Mouse (Mus musculus): ENCODE measurements at regions not wholly inside any gene's neighbourhood (a gene's known extent, or its start where the extent isn't known, plus 50 kb on each side); places are given as distances from the start of the nearest gene placed in this dataset.
A peak's percentile ranks its signal among the peaks of the same experiment; 100 is the strongest.
"Not testable (repeated sequence)": the region's sequence is repeated elsewhere in the genome, so short reads cannot be mapped to it uniquely, and the experiment has no call there.

GRCm38 (mm10) chr3:98968811-98969210 is 75.8 kb upstream of the Hao2 start:
- no peak for DNase-seq (ENCODE audit: low read depth, low spot score)

- DNase-seq (ENCODE audit: low read depth, low spot score) = peak; percentile 29
Observed at GRCm38 (mm10) chr3:98975777-98976176, 82.7 kb upstream of the Hao2 start.

GRCm38 (mm10) chr3:98982787-98983186 is 89.7 kb upstream of the Hao2 start:
- DNase-seq (ENCODE audit: low read depth, low spot score) = no peak

GRCm38 (mm10) chr3:98987266-98987665 is 94.2 kb upstream of the Hao2 start:
- DNase-seq (ENCODE audit: low read depth, low spot score) = not testable (repeated sequence)

GRCm38 (mm10) chr3:98990801-98991200 is 97.8 kb upstream of the Hao2 start:
- DNase-seq (ENCODE audit: low read depth, low spot score) = no peak

GRCm38 (mm10) chr3:98991276-98991675 is 98.2 kb upstream of the Hao2 start:
- no peak for DNase-seq (ENCODE audit: low read depth, low spot score)

GRCm38 (mm10) chr3:98994086-98994485 is 101.0 kb upstream of the Hao2 start:
- DNase-seq (ENCODE audit: low read depth, low spot score) = no peak

- no peak for DNase-seq (ENCODE audit: low read depth, low spot score)
Observed at GRCm38 (mm10) chr3:99030636-99031035, 110.2 kb upstream of the Wars2 start.

GRCm38 (mm10) chr3:99046190-99046589 is 94.7 kb upstream of the Wars2 start:
- no peak for DNase-seq (ENCODE audit: low read depth, low spot score)

- DNase-seq (ENCODE audit: low read depth, low spot score) = no peak
Observed at GRCm38 (mm10) chr3:99047156-99047555, 93.7 kb upstream of the Wars2 start.

GRCm38 (mm10) chr3:99049305-99049704 is 91.6 kb upstream of the Wars2 start:
- DNase-seq (ENCODE audit: low read depth, low spot score) = no peak

- no peak for DNase-seq (ENCODE audit: low read depth, low spot score)
Observed at GRCm38 (mm10) chr3:99052176-99052575, 88.7 kb upstream of the Wars2 start.

GRCm38 (mm10) chr3:99067168-99067567 is 73.7 kb upstream of the Wars2 start:
- no peak for DNase-seq (ENCODE audit: low read depth, low spot score)

Measured in c-Kit-negative CD71-positive TER-119-positive erythroid progenitor cells, embryonic 14.5 days (primary cell).